8 mouse cellular contexts compared by ENCODE assay signal in the genomic region with DNA sequence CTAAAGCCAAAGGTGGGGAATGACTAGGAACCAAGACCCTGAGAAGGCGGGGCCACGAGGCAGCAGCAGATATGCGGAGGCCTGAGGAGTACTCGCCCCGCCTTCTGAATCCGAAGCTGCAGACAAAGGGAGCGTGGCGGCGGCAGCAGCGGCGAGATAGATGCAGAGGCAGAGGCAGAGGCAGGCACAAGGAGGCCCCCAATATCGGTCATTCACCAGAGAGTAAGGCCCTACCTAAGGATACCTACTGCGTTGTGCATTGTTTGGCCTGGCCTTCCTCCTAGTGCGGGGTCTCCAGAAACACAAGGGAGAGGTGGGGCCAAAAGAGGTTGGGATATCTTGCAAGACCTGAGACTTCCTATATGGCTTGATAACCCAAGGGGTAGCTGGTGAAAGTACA. TPM values are rescaled to one million over a fixed set of nuclear protein-coding genes. Genes with fewer than 3 reads are reported as not detected.
DNase-seq lines count a peak whose midpoint lies in the region; ATAC-seq and TF ChIP-seq lines count a peak whose summit lies in the region.

No protein-coding gene starts in this region.

- no peak overlapping the region for H3K27ac ChIP-seq in heart, embryonic 15.5 days
- H3K27ac ChIP-seq in hindbrain, embryonic 13.5 days = peak overlapping the region; percentile 88
- H3K27ac ChIP-seq in midbrain, postnatal 0 days (ENCODE audit: low read depth, low read length) = peak overlapping the region; percentile 77

- WGBS in heart, embryonic 15.5 days = 11% methylated on average over 14 of the region's 14 CpGs
- 11% methylated on average over 14 of the region's 14 CpGs for WGBS in hindbrain, embryonic 13.5 days
- 14% methylated on average over 14 of the region's 14 CpGs for WGBS in midbrain, postnatal 0 days

- ATAC-seq in heart, embryonic 15.5 days (replicated peaks; ENCODE audit: insufficient number of reproducible peaks, insufficient read depth, low FRiP score, low read depth) = no peak
- peak; percentile 88 for ATAC-seq in hindbrain, embryonic 13.5 days (ENCODE audit: low FRiP score)
- peak; percentile 84 for ATAC-seq in midbrain, postnatal 0 days (ENCODE audit: low FRiP score)

- H3K4me1 ChIP-seq in heart, embryonic 15.5 days (replicated peaks) = peaks cover 5% of the 10 kb centered on the region
- H3K4me1 ChIP-seq in hindbrain, embryonic 13.5 days (replicated peaks) = 0 out of 2 replicates have a peak, but pooled peaks cover 3% of the 10 kb centered on the region
- H3K4me1 ChIP-seq in midbrain, postnatal 0 days (ENCODE audit: insufficient read depth, low read length) = no peaks in the 10 kb centered on the region

- no peak for DNase-seq in heart, postnatal 4 days
- DNase-seq in embryo, embryonic 10 days (ENCODE audit: low spot score) = peak; percentile 71
- peak; percentile 21 for DNase-seq in midbrain, postnatal 0 days (ENCODE audit: low spot score)
- no peak for DNase-seq in adrenal gland, postnatal 4 days (ENCODE audit: low spot score in 2 of 2)
- DNase-seq in T-cell, adult 2 months (ENCODE audit: low spot score) = no peak
- no peak for DNase-seq in left cerebral cortex, adult 18-20 months (ENCODE audit: low spot score in 2 of 2)

- H3K36me3 ChIP-seq in heart, embryonic 15.5 days = no peaks in the 10 kb centered on the region
- no peaks in the 10 kb centered on the region for H3K36me3 ChIP-seq in hindbrain, embryonic 13.5 days
- H3K36me3 ChIP-seq in midbrain, postnatal 0 days (ENCODE audit: insufficient read depth, low read length) = no peaks in the 10 kb centered on the region

- peak overlapping the region; percentile 55 for H3K4me2 ChIP-seq in heart, embryonic 15.5 days
- peak overlapping the region; percentile 52 for H3K4me2 ChIP-seq in hindbrain, embryonic 13.5 days
- H3K4me2 ChIP-seq in midbrain, postnatal 0 days (ENCODE audit: low read depth, low read length, poor library complexity, severe bottlenecking) = peak overlapping the region; percentile 45

- no peaks in the 10 kb centered on the region for H3K27me3 ChIP-seq in heart, embryonic 15.5 days
- H3K27me3 ChIP-seq in hindbrain, embryonic 13.5 days = no peaks in the 10 kb centered on the region
- H3K27me3 ChIP-seq in midbrain, postnatal 0 days (ENCODE audit: insufficient read depth, low read length) = no peaks in the 10 kb centered on the region

- no peak overlapping the region for H3K9ac ChIP-seq in heart, embryonic 15.5 days
- peak overlapping the region; percentile 71 for H3K9ac ChIP-seq in hindbrain, embryonic 13.5 days
- 0 out of 2 replicates have a peak overlapping the region, but pooled peaks have one; percentile 54 for H3K9ac ChIP-seq in midbrain, postnatal 0 days (replicated peaks; ENCODE audit: low read length, poor library complexity, severe bottlenecking)

- no peaks in the 10 kb centered on the region for H3K9me3 ChIP-seq in heart, embryonic 15.5 days (replicated peaks)
- no peaks in the 10 kb centered on the region for H3K9me3 ChIP-seq in hindbrain, embryonic 13.5 days
- no peaks in the 10 kb centered on the region for H3K9me3 ChIP-seq in midbrain, postnatal 0 days (ENCODE audit: low read length)

- H3K4me3 ChIP-seq in heart, embryonic 15.5 days = peak overlapping the region; percentile 29
- peak overlapping the region; percentile 33 for H3K4me3 ChIP-seq in hindbrain, embryonic 13.5 days
- H3K4me3 ChIP-seq in midbrain, postnatal 0 days (ENCODE audit: low read depth, low read length) = peak overlapping the region; percentile 16; the same call in 1 of the 2 replicates

- TF ChIP-seq CTCF in midbrain, postnatal 0 days (IDR thresholded peaks at IDR 0.05) = no peak

RNA-seq across cellular contexts. Expression of a gene that starts 9.7 kb away (rescaled TPM):
- polyA plus RNA-seq in heart, embryonic 15.5 days (2015; fragmentation: Nextera tagmentation; extraction: Ambion mirVana) = 0.30 and 0.57 TPM in 2 replicates
- 1 to 10 TPM; 3.2 to 3.4 TPM for total RNA-seq in heart, postnatal 4 days (2021)
- polyA plus RNA-seq in hindbrain, embryonic 13.5 days (2015; fragmentation: Nextera tagmentation; extraction: Ambion mirVana) = 3.7 and 4.1 TPM in 2 replicates
- total RNA-seq in midbrain, postnatal 0 days (2014; rRNA removed) = 196 and 242 TPM in 2 replicates
- 4.4 and 5.1 TPM in 2 replicates for polyA plus RNA-seq in midbrain, postnatal 0 days (2015; fragmentation: Nextera tagmentation; extraction: Ambion mirVana)
- 1 to 10 TPM; 8.2 to 9.8 TPM for total RNA-seq in adrenal gland, postnatal 4 days (2021)
- 100 to 1,000 TPM; 107 to 123 TPM for total RNA-seq in left cerebral cortex, adult 18-20 months (2021)

RNA-seq across cellular contexts. Expression of a gene that starts 28.2 kb away (rescaled TPM):
- 135 and 152 TPM in 2 replicates for polyA plus RNA-seq in heart, embryonic 15.5 days (2015; fragmentation: Nextera tagmentation; extraction: Ambion mirVana)
- 100 to 1,000 TPM; 107 to 109 TPM for total RNA-seq in heart, postnatal 4 days (2021)
- 147 and 149 TPM in 2 replicates for polyA plus RNA-seq in hindbrain, embryonic 13.5 days (2015; fragmentation: Nextera tagmentation; extraction: Ambion mirVana)
- total RNA-seq in midbrain, postnatal 0 days (2014; rRNA removed) = 99.8 and 115 TPM in 2 replicates
- 166 and 184 TPM in 2 replicates for polyA plus RNA-seq in midbrain, postnatal 0 days (2015; fragmentation: Nextera tagmentation; extraction: Ambion mirVana)
- 100 to 1,000 TPM; 182 to 189 TPM for total RNA-seq in adrenal gland, postnatal 4 days (2021)
- 10 to 100 TPM; 75.0 to 88.2 TPM for total RNA-seq in left cerebral cortex, adult 18-20 months (2021)

RNA-seq across cellular contexts. Expression of a gene that starts 28.4 kb away (rescaled TPM):
- 410 and 432 TPM in 2 replicates for polyA plus RNA-seq in heart, embryonic 15.5 days (2015; fragmentation: Nextera tagmentation; extraction: Ambion mirVana)
- total RNA-seq in heart, postnatal 4 days (2021) = 100 to 1,000 TPM; 401 to 448 TPM
- 223 and 228 TPM in 2 replicates for polyA plus RNA-seq in hindbrain, embryonic 13.5 days (2015; fragmentation: Nextera tagmentation; extraction: Ambion mirVana)
- 207 and 236 TPM in 2 replicates for total RNA-seq in midbrain, postnatal 0 days (2014; rRNA removed)
- polyA plus RNA-seq in midbrain, postnatal 0 days (2015; fragmentation: Nextera tagmentation; extraction: Ambion mirVana) = 218 and 245 TPM in 2 replicates
- total RNA-seq in adrenal gland, postnatal 4 days (2021) = 100 to 1,000 TPM; 296 to 313 TPM
- total RNA-seq in left cerebral cortex, adult 18-20 months (2021) = 100 to 1,000 TPM; 187 to 203 TPM

RNA-seq across cellular contexts. Expression of a gene that starts 40.9 kb away (rescaled TPM):
- polyA plus RNA-seq in heart, embryonic 15.5 days (2015; fragmentation: Nextera tagmentation; extraction: Ambion mirVana) = 82.3 and 85.7 TPM in 2 replicates
- 10 to 100 TPM; 49.2 to 50.9 TPM for total RNA-seq in heart, postnatal 4 days (2021)
- 1.7 and 2.2 TPM in 2 replicates for polyA plus RNA-seq in hindbrain, embryonic 13.5 days (2015; fragmentation: Nextera tagmentation; extraction: Ambion mirVana)
- total RNA-seq in midbrain, postnatal 0 days (2014; rRNA removed) = 0.09 and 0.49 TPM in 2 replicates
- polyA plus RNA-seq in midbrain, postnatal 0 days (2015; fragmentation: Nextera tagmentation; extraction: Ambion mirVana) = 2.1 and 2.4 TPM in 2 replicates
- total RNA-seq in adrenal gland, postnatal 4 days (2021) = 1 to 10 TPM; 2.7 to 4.6 TPM
- 10 to 100 TPM in 1 of 2 experiments, 1 to 10 TPM in 1; 4.9 to 10.1 TPM for total RNA-seq in left cerebral cortex, adult 18-20 months (2021)

RNA-seq across cellular contexts. Expression of a gene that starts 58.2 kb away (rescaled TPM):
- polyA plus RNA-seq in heart, embryonic 15.5 days (2015; fragmentation: Nextera tagmentation; extraction: Ambion mirVana) = 0.57 and 0.75 TPM in 2 replicates
- total RNA-seq in heart, postnatal 4 days (2021) = under 1 TPM; 0.54 to 0.67 TPM
- polyA plus RNA-seq in hindbrain, embryonic 13.5 days (2015; fragmentation: Nextera tagmentation; extraction: Ambion mirVana) = 0.26 and 0.29 TPM in 2 replicates
- 1.5 and 4.0 TPM in 2 replicates for total RNA-seq in midbrain, postnatal 0 days (2014; rRNA removed)
- polyA plus RNA-seq in midbrain, postnatal 0 days (2015; fragmentation: Nextera tagmentation; extraction: Ambion mirVana) = 0.58 and 0.61 TPM in 2 replicates
- 1 to 10 TPM; 2.2 to 2.6 TPM for total RNA-seq in adrenal gland, postnatal 4 days (2021)
- total RNA-seq in left cerebral cortex, adult 18-20 months (2021) = 1 to 10 TPM; 7.7 to 7.9 TPM

Comparison
In these comparisons a context has a peak if more than half of its experiments do, and no peak if none do; other contexts are left out.
1. DNase-seq: peak in embryo, embryonic 10 days (single experiment) and midbrain, postnatal 0 days (single experiment); none in heart, postnatal 4 days (single experiment), adrenal gland, postnatal 4 days (0 of 2), T-cell, adult 2 months (single experiment) and left cerebral cortex, adult 18-20 months (0 of 2).
2. RNA of a gene that starts 9.7 kb away (total RNA-seq): 196 to 242 TPM in midbrain, postnatal 0 days and 107 to 123 TPM in left cerebral cortex, adult 18-20 months; 8.2 to 9.8 TPM in adrenal gland, postnatal 4 days and 3.2 to 3.4 TPM in heart, postnatal 4 days; every median in the first group is over 10 times any median in the second.
3. Peak in every context shown above with its lines, with median percentiles within 50 percentile points of each other: H3K4me2 ChIP-seq and H3K4me3 ChIP-seq.